ENCODE assay signal across 8 mouse cellular contexts in the genomic region with DNA sequence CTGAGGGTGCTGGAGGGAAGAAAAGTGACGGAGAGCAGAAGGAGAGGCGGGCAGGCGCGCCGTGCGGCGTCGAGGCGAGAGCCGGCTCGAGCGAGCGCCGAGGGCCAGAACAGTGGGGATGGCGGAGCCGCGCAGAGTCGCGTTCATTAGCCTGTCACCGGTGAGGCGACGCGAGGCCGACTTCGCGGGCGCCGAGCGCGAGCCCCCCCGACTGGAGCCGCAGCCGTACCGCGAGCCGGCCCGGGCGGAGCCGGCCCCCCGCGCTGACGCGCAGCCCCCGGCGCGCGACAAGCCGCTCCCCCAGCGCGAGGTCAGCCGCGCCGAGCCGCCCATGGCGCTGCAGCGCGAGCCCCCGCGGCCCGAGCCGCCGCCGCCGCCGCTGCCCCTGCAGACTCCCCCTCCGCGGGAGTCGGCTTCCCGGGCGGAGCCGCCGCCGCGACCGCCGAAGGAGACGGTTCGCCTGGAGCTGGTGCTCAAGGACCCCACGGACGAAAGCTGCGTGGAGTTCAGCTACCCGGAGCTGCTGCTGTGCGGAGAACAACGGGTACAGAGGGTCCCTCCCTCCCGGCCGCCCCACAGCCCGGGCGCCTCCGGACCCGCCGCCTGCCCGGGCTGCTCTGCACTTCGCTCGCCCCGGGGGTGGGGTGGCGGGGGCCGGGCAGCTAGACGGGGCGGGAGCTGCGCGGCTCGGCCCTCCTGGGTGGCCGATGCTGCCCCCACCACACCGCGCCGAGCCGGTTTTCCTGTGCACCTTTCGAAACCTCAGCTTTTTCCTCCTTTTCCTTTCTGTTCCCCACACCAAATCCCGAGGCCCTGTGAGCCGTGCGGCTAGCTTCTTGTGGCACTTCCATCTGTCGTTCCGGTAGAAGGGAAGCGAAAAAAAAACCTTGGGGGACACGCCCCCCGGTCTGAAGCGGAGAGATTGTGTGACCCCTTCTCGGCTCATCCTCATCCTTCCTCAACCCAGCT. TPM values are rescaled to one million over a fixed set of nuclear protein-coding genes. Genes with fewer than 3 reads are reported as not detected.
DNase-seq lines count a peak whose midpoint lies in the region; ATAC-seq and TF ChIP-seq lines count a peak whose summit lies in the region.

No protein-coding gene starts in this region.

- H3K4me3 ChIP-seq in MEL (ENCODE audit: control insufficient read depth in 1 of 2, insufficient read depth in 1 of 2, low read depth in 2 of 2, low read length in 2 of 2): peak overlapping the region; percentile 76 to 83
- peak overlapping the region; percentile 98 for H3K4me3 ChIP-seq in forebrain, embryonic 15.5 days
- H3K4me3 ChIP-seq in layer of hippocampus, adult 2 months: peak overlapping the region; percentile 96
- peak overlapping the region; percentile 93 for H3K4me3 ChIP-seq in olfactory bulb, adult 2 months (ENCODE audit: insufficient read depth, low read depth, low read length)

- H3K27ac ChIP-seq in MEL (ENCODE audit: control insufficient read depth, low read depth, low read length): peak overlapping the region; percentile 93
- peak overlapping the region; percentile 98 for H3K27ac ChIP-seq in forebrain, embryonic 15.5 days (replicated peaks)
- H3K27ac ChIP-seq in layer of hippocampus, adult 2 months: peak overlapping the region; percentile 100
- peak overlapping the region; percentile 100 for H3K27ac ChIP-seq in olfactory bulb, adult 2 months (ENCODE audit: insufficient read depth, low read depth, low read length)

- H3K9ac ChIP-seq in MEL (ENCODE audit: control insufficient read depth, low read depth, low read length, poor library complexity, severe bottlenecking): peak overlapping the region; percentile 93
- H3K9ac ChIP-seq in forebrain, embryonic 15.5 days (replicated peaks): peak overlapping the region; percentile 94

- H3K4me1 ChIP-seq in MEL (ENCODE audit: control insufficient read depth in 1 of 2, insufficient read depth in 2 of 2, low read length in 2 of 2): peaks cover 5 to 11% of the 10 kb centered on the region in 2 experiments
- peaks cover 30% of the 10 kb centered on the region for H3K4me1 ChIP-seq in forebrain, embryonic 15.5 days
- H3K4me1 ChIP-seq in olfactory bulb, adult 2 months (ENCODE audit: control insufficient read depth, insufficient read depth, low read length): 0 out of 2 replicates have a peak, but pooled peaks cover 2% of the 10 kb centered on the region

- H3K4me2 ChIP-seq in forebrain, embryonic 15.5 days (replicated peaks): peak overlapping the region; percentile 59

- ATAC-seq in forebrain, embryonic 15.5 days (replicated peaks): peak; percentile 81

- intact Hi-C loops in heart, postnatal 36 days (cut with DNase I): loop anchor here (5.0 kb wide), 3 partner anchors 82 to 182 kb away; partner anchors contain the start of genes D630045J12Rik, Luc7l2 and Zc3hav1

- H3K27me3 ChIP-seq in MEL (ENCODE audit: control insufficient read depth in 1 of 2, insufficient read depth in 2 of 2, low read length in 2 of 2): no peaks in the 10 kb centered on the region
- H3K27me3 ChIP-seq in forebrain, embryonic 15.5 days: no peaks in the 10 kb centered on the region

- no peak for TF ChIP-seq CTCF in MEL (IDR thresholded peaks at IDR 0.05 in 2 of 3, conservative IDR thresholded peaks at IDR 0.05 in 1 of 3; ENCODE audit: control insufficient read depth in 1 of 3, insufficient read depth in 1 of 3, low read depth in 2 of 3, low read length in 3 of 3, poor library complexity in 1 of 3, severe bottlenecking in 1 of 3)
- no peak for TF ChIP-seq CTCF in layer of hippocampus, adult 2 months (conservative IDR thresholded peaks at IDR 0.05)
- TF ChIP-seq CTCF in olfactory bulb, adult 2 months (IDR thresholded peaks at IDR 0.05; ENCODE audit: insufficient read depth, low read depth, low read length): no peak

- peak; percentile 23 to 34; a peak in 1 of 4 replicates for TF ChIP-seq POLR2A in MEL (IDR thresholded peaks at IDR 0.05; ENCODE audit: control insufficient read depth in 1 of 2, insufficient read depth in 1 of 2, low read depth in 1 of 2, low read length in 2 of 2, poor library complexity in 1 of 2)
- no peak; the same call in 1 of the 2 replicates for TF ChIP-seq POLR2A in olfactory bulb, adult 2 months (IDR thresholded peaks at IDR 0.05; ENCODE audit: insufficient read depth, low read depth, low read length)

- peaks cover 41% of the 10 kb centered on the region for H3K79me2 ChIP-seq in MEL (ENCODE audit: control insufficient read depth, insufficient read depth, low read length, poor library complexity)

- DNase-seq in MEL (ENCODE audit: low read depth, low spot score): peak; percentile 82
- DNase-seq in cerebellum, adult 11-12 months: peak; percentile 54
- DNase-seq in heart, postnatal 36 days: peak; percentile 60 to 68
- DNase-seq in layer of hippocampus, adult 2 months (ENCODE audit: low spot score in 2 of 2): peak; percentile 25 to 41
- DNase-seq in lung, adult 18-20 months: peak; percentile 41 to 49
- DNase-seq in thymus, adult 18-20 months: peak; percentile 41 to 52

- no peak for TF ChIP-seq EP300 in MEL (IDR thresholded peaks at IDR 0.05; ENCODE audit: low read depth in 1 of 2, low read length in 2 of 2)

- H3K9me3 ChIP-seq in MEL (replicated peaks; ENCODE audit: insufficient read depth, low read length): no peaks in the 10 kb centered on the region
- no peaks in the 10 kb centered on the region for H3K9me3 ChIP-seq in forebrain, embryonic 15.5 days

- under 1% methylated on average over 107 of the region's 118 CpGs for WGBS in forebrain, embryonic 15.5 days
- WGBS in olfactory bulb, adult 2 months: 4% methylated on average over 118 of the region's 118 CpGs

- H3K36me3 ChIP-seq in MEL (ENCODE audit: control insufficient read depth in 1 of 2, insufficient read depth in 2 of 2, low read length in 2 of 2): peaks cover 0 to 27% of the 10 kb centered on the region in 2 experiments; a peak in 2 of 4 replicates
- H3K36me3 ChIP-seq in forebrain, embryonic 15.5 days: no peaks in the 10 kb centered on the region

- no peak for TF ChIP-seq RAD21 in MEL (IDR thresholded peaks at IDR 0.05; ENCODE audit: low read depth, low read length)

TF ChIP-seq in MEL, 35 proteins besides CTCF, POLR2A, EP300 and RAD21 (continues in another document):
- peak; percentile 23; the same call in 1 of the 2 replicates for TF ChIP-seq MAZ (IDR thresholded peaks at IDR 0.05; ENCODE audit: low read depth, low read length)
- TF ChIP-seq KAT2A (conservative IDR thresholded peaks at IDR 0.05; ENCODE audit: low read depth, low read length): no peak
- TF ChIP-seq ZC3H11A (IDR thresholded peaks at IDR 0.05; ENCODE audit: low read depth, low read length): no peak
- no peak for TF ChIP-seq JUND (IDR thresholded peaks at IDR 0.05; ENCODE audit: low read depth, low read length)
- TF ChIP-seq RCOR1 (IDR thresholded peaks at IDR 0.05; ENCODE audit: low read depth, low read length): no peak
- TF ChIP-seq CHD1 (IDR thresholded peaks at IDR 0.05; ENCODE audit: low read depth, low read length): 0 out of 2 replicates have a peak, but pooled peaks have one; percentile 19
- no peak for TF ChIP-seq POLR2AphosphoS5 (IDR thresholded peaks at IDR 0.05; ENCODE audit: borderline replicate concordance, low read depth, low read length)
- TF ChIP-seq ZMIZ1 (IDR thresholded peaks at IDR 0.05; ENCODE audit: low read depth, low read length): no peak
- no peak for TF ChIP-seq MYB (IDR thresholded peaks at IDR 0.05; ENCODE audit: low read depth, low read length)
- no peak for TF ChIP-seq HCFC1 (IDR thresholded peaks at IDR 0.05; ENCODE audit: low read depth, low read length)
- peak; percentile 48; the same call in 1 of the 2 replicates for TF ChIP-seq TBP (IDR thresholded peaks at IDR 0.05; ENCODE audit: low read depth, low read length)
- TF ChIP-seq GABPA (IDR thresholded peaks at IDR 0.05; ENCODE audit: low read depth, low read length): no peak
- no peak for TF ChIP-seq UBTF (IDR thresholded peaks at IDR 0.05; ENCODE audit: borderline replicate concordance, insufficient read depth, low read depth, low read length)
- no peak for TF ChIP-seq BHLHE40 (IDR thresholded peaks at IDR 0.05; ENCODE audit: borderline replicate concordance, low read depth, low read length)
- TF ChIP-seq MEF2A (IDR thresholded peaks at IDR 0.05; ENCODE audit: extremely low read depth, insufficient replicate concordance, low read depth, low read length, poor library complexity, severe bottlenecking): no peak
- TF ChIP-seq GATA1 (IDR thresholded peaks at IDR 0.05; ENCODE audit: low read depth, low read length): no peak
- TF ChIP-seq E2F4 (IDR thresholded peaks at IDR 0.05; ENCODE audit: borderline replicate concordance, low read depth, low read length): no peak
- no peak for TF ChIP-seq POLR2AphosphoS2 (IDR thresholded peaks at IDR 0.05; ENCODE audit: low read length)
- TF ChIP-seq MAFK (IDR thresholded peaks at IDR 0.05; ENCODE audit: borderline replicate concordance, low read depth, low read length): no peak
- TF ChIP-seq TCF12 (IDR thresholded peaks at IDR 0.05; ENCODE audit: low read depth, low read length): 0 out of 2 replicates have a peak, but pooled peaks have one; percentile 6
- TF ChIP-seq SMC3 (IDR thresholded peaks at IDR 0.05; ENCODE audit: low read depth, low read length): no peak
- peak; percentile 50; the same call in 1 of the 2 replicates for TF ChIP-seq MXI1 (IDR thresholded peaks at IDR 0.05; ENCODE audit: low read depth, low read length)
- peak; percentile 87 for TF ChIP-seq ZNF384 (IDR thresholded peaks at IDR 0.05; ENCODE audit: low read depth, low read length)

RNA-seq across cellular contexts. Expression of gene Ubn2, which starts 0.6 kb away (rescaled TPM):
- 12.1 and 13.6 TPM in 2 replicates for total RNA-seq in MEL (2012; rRNA removed)
- polyA plus RNA-seq in MEL (2012; ENCODE audit: insufficient read depth in 1 of 2, insufficient read length in 2 of 2, low read depth in 1 of 2, low replicate concordance in 2 of 2, missing spikeins in 1 of 2): 10 to 100 TPM; 16.0 to 39.4 TPM
- 19.1 and 20.8 TPM in 2 replicates for polyA plus RNA-seq in forebrain, embryonic 15.5 days (2015; fragmentation: Nextera tagmentation; extraction: Ambion mirVana)
- total RNA-seq in heart, postnatal 36 days (2021): 10 to 100 TPM; 23.5 to 25.8 TPM
- 10 to 100 TPM; 48.0 to 49.3 TPM for total RNA-seq in layer of hippocampus, adult 2 months (2021)
- polyA plus RNA-seq in olfactory bulb, adult 2 months (2012; ENCODE audit: insufficient read depth, insufficient read length, low replicate concordance, missing spikeins): not detected in 2 replicates

RNA-seq across cellular contexts. Expression of gene Ttc26, which starts 53.1 kb away (rescaled TPM):
- total RNA-seq in MEL (2012; rRNA removed): 1.3 and 1.4 TPM in 2 replicates
- 1 to 10 TPM in 1 of 2 experiments, not detected in 1; 2.1 TPM for polyA plus RNA-seq in MEL (2012; ENCODE audit: insufficient read depth in 1 of 2, insufficient read length in 2 of 2, low read depth in 1 of 2, low replicate concordance in 2 of 2, missing spikeins in 1 of 2)
- 7.7 and 8.9 TPM in 2 replicates for polyA plus RNA-seq in forebrain, embryonic 15.5 days (2015; fragmentation: Nextera tagmentation; extraction: Ambion mirVana)
- total RNA-seq in heart, postnatal 36 days (2021): 1 to 10 TPM; 1.9 to 2.0 TPM
- total RNA-seq in layer of hippocampus, adult 2 months (2021): 10 to 100 TPM; 11.5 to 12.2 TPM
- not detected in 2 replicates for polyA plus RNA-seq in olfactory bulb, adult 2 months (2012; ENCODE audit: insufficient read depth, insufficient read length, low replicate concordance, missing spikeins)

Comparison
In these comparisons a context has a peak if more than half of its experiments do, and no peak if none do; other contexts are left out.
1. Peak in every context shown above with its lines: DNase-seq, ATAC-seq, H3K4me3 ChIP-seq and H3K27ac ChIP-seq.